Mouse (Mus musculus) spleen, adult 2 months (tissue): ENCODE data around the gene Neu3.

ENCODE experiments used
- CTCF ChIP-seq: fragments of 200-500 bp; IDR thresholded peaks from 2 replicates; pipeline ENCODE4 v1.5.1; 2011; ENCODE audit warnings: mild to moderate bottlenecking, inconsistent platforms; ENCODE audit not compliant: insufficient read depth, insufficient read length, insufficient replicate concordance; ENCODE audit errors: extremely low read depth
- POLR2A ChIP-seq: fragments of 200-500 bp; IDR thresholded peaks from 2 replicates; pipeline ENCODE4 v1.6.1; 2011; ENCODE audit warnings: low read depth, low read length, inconsistent platforms

GRCm38 (mm10) chr7:99797261-99797660 lies 31.0 kb downstream of the Neu3 start:
- TF ChIP-seq CTCF, result no peak
- no peak for TF ChIP-seq POLR2A
